8 mouse cellular contexts compared by ENCODE assay signal in genomic region chr13:83744110-83744752, GRCm38 (mm10).
DNase-seq lines count a peak whose midpoint lies in the region; ATAC-seq and TF ChIP-seq lines count a peak whose summit lies in the region.

No protein-coding gene starts in this region.

- no peak for ATAC-seq in intestine, embryonic 15.5 days
- ATAC-seq in intestine, postnatal 0 days: no peak
- ATAC-seq in forebrain, embryonic 15.5 days (replicated peaks): no peak
- ATAC-seq in midbrain, embryonic 15.5 days (replicated peaks): no peak
- no peak for ATAC-seq in CD4-positive, CD25-positive, alpha-beta regulatory T cell, adult 4 months

- H3K9ac ChIP-seq in intestine, embryonic 15.5 days: no peak overlapping the region
- no peak overlapping the region for H3K9ac ChIP-seq in intestine, postnatal 0 days (ENCODE audit: low read depth, low read length)
- peak overlapping the region; percentile 74 for H3K9ac ChIP-seq in forebrain, embryonic 15.5 days (replicated peaks)
- peak overlapping the region; percentile 57 for H3K9ac ChIP-seq in midbrain, embryonic 15.5 days

- H3K27me3 ChIP-seq in intestine, embryonic 15.5 days (replicated peaks): peaks cover 25% of the 10 kb centered on the region
- H3K27me3 ChIP-seq in intestine, postnatal 0 days (replicated peaks; ENCODE audit: control insufficient read depth, insufficient read depth, low read length): peaks cover 52% of the 10 kb centered on the region
- H3K27me3 ChIP-seq in forebrain, embryonic 15.5 days: no peaks in the 10 kb centered on the region
- no peaks in the 10 kb centered on the region for H3K27me3 ChIP-seq in midbrain, embryonic 15.5 days (replicated peaks)
- H3K27me3 ChIP-seq in thymus, adult 2 months (ENCODE audit: control insufficient read depth, insufficient read depth, low read length): peaks cover 3% of the 10 kb centered on the region; the same call in 1 of the 2 replicates

- no peaks in the 10 kb centered on the region for H3K36me3 ChIP-seq in intestine, embryonic 15.5 days
- H3K36me3 ChIP-seq in intestine, postnatal 0 days (ENCODE audit: control insufficient read depth, insufficient read depth): no peaks in the 10 kb centered on the region
- peaks cover 7% of the 10 kb centered on the region; the same call in 1 of the 2 replicates for H3K36me3 ChIP-seq in forebrain, embryonic 15.5 days
- H3K36me3 ChIP-seq in midbrain, embryonic 15.5 days (replicated peaks): no peaks in the 10 kb centered on the region
- no peaks in the 10 kb centered on the region for H3K36me3 ChIP-seq in thymus, adult 2 months (ENCODE audit: control insufficient read depth, insufficient read depth, low read length)

- peak; percentile 14 for DNase-seq in brain, embryonic 18.5 days (ENCODE audit: low read depth, low spot score)
- DNase-seq in thymus, adult 2 months: no peak
- no peak for DNase-seq in lung, postnatal 25 days (ENCODE audit: low spot score)

- H3K27ac ChIP-seq in intestine, embryonic 15.5 days: no peak overlapping the region
- no peak overlapping the region for H3K27ac ChIP-seq in intestine, postnatal 0 days (ENCODE audit: low read depth, low read length)
- peak overlapping the region; percentile 99 for H3K27ac ChIP-seq in forebrain, embryonic 15.5 days (replicated peaks)
- H3K27ac ChIP-seq in midbrain, embryonic 15.5 days: peak overlapping the region; percentile 97
- H3K27ac ChIP-seq in thymus, adult 2 months (ENCODE audit: control insufficient read depth, insufficient read depth, low read length): no peak overlapping the region

- peak overlapping the region; percentile 41 for H3K4me3 ChIP-seq in intestine, embryonic 15.5 days (replicated peaks)
- no peak overlapping the region for H3K4me3 ChIP-seq in intestine, postnatal 0 days (ENCODE audit: low read depth, low read length)
- peak overlapping the region; percentile 43 for H3K4me3 ChIP-seq in forebrain, embryonic 15.5 days
- peak overlapping the region; percentile 39 for H3K4me3 ChIP-seq in midbrain, embryonic 15.5 days
- H3K4me3 ChIP-seq in thymus, adult 2 months (ENCODE audit: control insufficient read depth, insufficient read depth, low read length): no peak overlapping the region

- H3K4me1 ChIP-seq in intestine, embryonic 15.5 days (replicated peaks): peaks cover 3% of the 10 kb centered on the region; the same call in 1 of the 2 replicates
- no peaks in the 10 kb centered on the region for H3K4me1 ChIP-seq in intestine, postnatal 0 days (replicated peaks; ENCODE audit: control insufficient read depth, insufficient read depth, low read length)
- peaks cover 57% of the 10 kb centered on the region for H3K4me1 ChIP-seq in forebrain, embryonic 15.5 days
- peaks cover 28% of the 10 kb centered on the region for H3K4me1 ChIP-seq in midbrain, embryonic 15.5 days
- no peaks in the 10 kb centered on the region for H3K4me1 ChIP-seq in thymus, adult 2 months (replicated peaks; ENCODE audit: control insufficient read depth, insufficient read depth, low read length)

- WGBS in intestine, embryonic 15.5 days: 39% methylated on average over 8 of the region's 8 CpGs
- WGBS in intestine, postnatal 0 days: 48% methylated on average over 8 of the region's 8 CpGs
- 10% methylated on average over 8 of the region's 8 CpGs for WGBS in forebrain, embryonic 15.5 days
- 16% methylated on average over 8 of the region's 8 CpGs for WGBS in midbrain, embryonic 15.5 days
- 71% methylated on average over 8 of the region's 8 CpGs for WGBS in thymus, adult 2 months

- no peaks in the 10 kb centered on the region for H3K9me3 ChIP-seq in intestine, embryonic 15.5 days
- no peaks in the 10 kb centered on the region for H3K9me3 ChIP-seq in intestine, postnatal 0 days (ENCODE audit: control insufficient read depth)
- H3K9me3 ChIP-seq in forebrain, embryonic 15.5 days: no peaks in the 10 kb centered on the region
- no peaks in the 10 kb centered on the region for H3K9me3 ChIP-seq in midbrain, embryonic 15.5 days

- H3K4me2 ChIP-seq in intestine, embryonic 15.5 days (replicated peaks): peak overlapping the region; percentile 85
- no peak overlapping the region; the same call in 1 of the 2 replicates for H3K4me2 ChIP-seq in intestine, postnatal 0 days (replicated peaks; ENCODE audit: low read depth)
- peak overlapping the region; percentile 82 for H3K4me2 ChIP-seq in forebrain, embryonic 15.5 days (replicated peaks)
- H3K4me2 ChIP-seq in midbrain, embryonic 15.5 days: peak overlapping the region; percentile 62

- no peak for TF ChIP-seq CTCF in intestine, postnatal 0 days (IDR thresholded peaks at IDR 0.05; ENCODE audit: low read depth)
- no peak for TF ChIP-seq CTCF in thymus, adult 2 months (IDR thresholded peaks at IDR 0.05; ENCODE audit: borderline replicate concordance, control insufficient read depth, extremely low read depth, insufficient read depth, low read length, poor library complexity)

- TF ChIP-seq POLR2A in thymus, adult 2 months (IDR thresholded peaks at IDR 0.05; ENCODE audit: control insufficient read depth, extremely low read depth, insufficient read depth, low read length, poor library complexity): no peak

Comparison
In these comparisons a context has a peak if more than half of its experiments do, and no peak if none do; other contexts are left out.
1. H3K4me3 ChIP-seq: peak in intestine, embryonic 15.5 days (single experiment), forebrain, embryonic 15.5 days (single experiment) and midbrain, embryonic 15.5 days (single experiment); none in intestine, postnatal 0 days (single experiment) and thymus, adult 2 months (single experiment).
2. H3K27ac ChIP-seq: peak in forebrain, embryonic 15.5 days (single experiment) and midbrain, embryonic 15.5 days (single experiment); none in intestine, embryonic 15.5 days (single experiment), intestine, postnatal 0 days (single experiment) and thymus, adult 2 months (single experiment).
3. H3K9ac ChIP-seq: peak in forebrain, embryonic 15.5 days (single experiment) and midbrain, embryonic 15.5 days (single experiment); none in intestine, embryonic 15.5 days (single experiment) and intestine, postnatal 0 days (single experiment).